Mouse (Mus musculus) myocyte (in vitro differentiated cells): ENCODE measurements around the gene Smarcb1. TPM values are rescaled to one million over a fixed set of nuclear protein-coding genes. Genes with fewer than 3 reads are reported as not detected.

Experiments
- H3K27me3 ChIP-seq: one replicate; pipeline ENCODE4 v1.6.1; 2011; ENCODE audit not compliant: control insufficient read depth, insufficient read depth, insufficient read length
- H3K36me3 ChIP-seq: one replicate; pipeline ENCODE4 v1.6.1; 2011; ENCODE audit not compliant: control insufficient read depth, insufficient read depth
- H3K4me2 ChIP-seq: one replicate; pipeline ENCODE4 v1.6.1; 2011; ENCODE audit warnings: low read depth, control low read depth
- H3K4me3 ChIP-seq: one replicate; pipeline ENCODE4 v1.5.1; 2011; ENCODE audit warnings: mild to moderate bottlenecking, control low read depth, moderate library complexity
- H3K79me2 ChIP-seq: one replicate; pipeline ENCODE4 v1.6.1; 2011; ENCODE audit not compliant: control insufficient read depth, insufficient read depth
- H3ac ChIP-seq: one replicate; pipeline ENCODE4 v1.6.1; 2011; ENCODE audit not compliant: control insufficient read depth, insufficient read length
- CEBPB ChIP-seq: IDR thresholded peaks from 2 replicates; pipeline ENCODE4 v1.6.1; 2011; ENCODE audit warnings: mild to moderate bottlenecking, moderate library complexity; ENCODE audit not compliant: poor library complexity, insufficient read depth, severe bottlenecking
- E2F4 ChIP-seq: IDR thresholded peaks from one replicate; pipeline ENCODE4 v1.6.1; 2011; ENCODE audit warnings: mild to moderate bottlenecking, control low read depth, moderate library complexity; ENCODE audit not compliant: insufficient read depth
- MAX ChIP-seq: IDR thresholded peaks from one replicate; pipeline ENCODE4 v1.6.1; 2011; ENCODE audit warnings: low read depth, mild to moderate bottlenecking, control low read depth
- MYOD1 ChIP-seq, 3 experiments: IDR thresholded peaks; one replicate each; pipeline ENCODE4 v1.6.1; 2011; ENCODE audit warnings: control low read depth in 2 of 3, low read depth in 2 of 3, mild to moderate bottlenecking in 2 of 3, moderate library complexity in 1 of 3; ENCODE audit not compliant: insufficient read length in 2 of 3, control insufficient read depth in 1 of 3
- MYOG ChIP-seq, 3 experiments: IDR thresholded peaks; one replicate each; pipeline ENCODE4 v1.6.1; 2011; ENCODE audit warnings: control low read depth in 2 of 3, low read depth in 2 of 3, mild to moderate bottlenecking in 2 of 3; ENCODE audit not compliant: insufficient read length in 2 of 3, control insufficient read depth in 1 of 3, insufficient read depth in 1 of 3
- POLR2A ChIP-seq: IDR thresholded peaks from one replicate; pipeline ENCODE4 v1.6.1; 2011; ENCODE audit warnings: low read depth, mild to moderate bottlenecking, control low read depth, moderate library complexity; ENCODE audit not compliant: insufficient read length
- POLR2AphosphoS2 ChIP-seq: IDR thresholded peaks from one replicate; pipeline ENCODE4 v1.6.1; 2011; ENCODE audit warnings: low read depth, control low read depth; ENCODE audit not compliant: insufficient read length
- REST ChIP-seq: IDR thresholded peaks from one replicate; pipeline ENCODE4 v1.6.1; 2011; ENCODE audit warnings: mild to moderate bottlenecking, control low read depth, moderate library complexity; ENCODE audit not compliant: insufficient read depth, insufficient read length
- SRF ChIP-seq: IDR thresholded peaks from one replicate; pipeline ENCODE4 v1.6.1; 2011; ENCODE audit warnings: low read depth; ENCODE audit not compliant: control insufficient read depth, insufficient read length
- TCF12 ChIP-seq: IDR thresholded peaks from one replicate; pipeline ENCODE4 v1.6.1; 2011; ENCODE audit warnings: mild to moderate bottlenecking, control low read depth; ENCODE audit not compliant: poor library complexity, insufficient read depth, severe bottlenecking
- TCF3 ChIP-seq: IDR thresholded peaks from one replicate; pipeline ENCODE4 v1.6.1; 2011; ENCODE audit warnings: low read depth, control low read depth; ENCODE audit not compliant: insufficient read length
- USF1 ChIP-seq: IDR thresholded peaks from one replicate; pipeline ENCODE4 v1.6.1; 2011; ENCODE audit warnings: low read depth, mild to moderate bottlenecking, control low read depth, moderate library complexity
- polyA plus RNA-seq: library from polyadenylated mRNA; unstranded; fragments of >200 nt; fragmentation: generic; extraction: Trizol; gene quantifications from one replicate; pipeline ENCODE4 v1.2.1, GENCODE M21; 2012; ENCODE audit warnings: missing spikeins

Gene Smarcb1
- polyA plus RNA-seq, 1 experiment = 142 TPM

DNA sequence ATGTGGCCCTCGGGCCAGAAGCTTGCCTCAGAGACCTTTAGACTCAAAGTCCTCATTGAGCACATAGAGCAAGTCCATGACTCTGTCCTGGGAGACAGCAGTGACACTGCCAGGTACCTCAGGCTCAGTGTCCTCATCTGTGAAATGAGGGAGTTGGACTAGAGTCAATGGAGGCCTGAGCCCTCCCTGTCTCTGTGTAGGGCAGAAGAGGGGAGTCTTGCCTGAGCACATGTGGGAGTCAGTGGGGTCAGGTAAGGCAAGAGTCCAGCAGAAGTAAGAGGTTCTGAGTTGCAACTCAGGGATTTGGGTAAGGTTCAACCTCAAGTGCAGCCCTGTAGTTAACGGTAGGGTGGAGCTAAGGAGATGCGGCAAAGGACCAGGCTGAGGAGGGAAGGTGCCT is 64.4 kb downstream of the Smarcb1 start:
- Histone ChIP-seq H3K4me3 (no peak overlapping the region), H3ac (no peak overlapping the region), H3K79me2 (peaks cover 14% of the 10 kb centered on the region), H3K27me3 (no peaks in the 10 kb centered on the region), H3K4me2 (no peak overlapping the region), H3K36me3 (peaks cover 10% of the 10 kb centered on the region)
- TF ChIP-seq MYOD1 (IDR thresholded peaks at IDR 0.05; ENCODE audit: control insufficient read depth in 1 of 3, insufficient read length in 2 of 3, low read depth in 2 of 3) (no peak), TCF3 (no peak), CEBPB (no peak), MAX (no peak), POLR2AphosphoS2 (no peak), MYOG (IDR thresholded peaks at IDR 0.05; ENCODE audit: control insufficient read depth in 1 of 3, insufficient read depth in 1 of 3, insufficient read length in 2 of 3, low read depth in 2 of 3) (no peak), E2F4 (no peak), REST (no peak), TCF12 (no peak), POLR2A (no peak)

DNA sequence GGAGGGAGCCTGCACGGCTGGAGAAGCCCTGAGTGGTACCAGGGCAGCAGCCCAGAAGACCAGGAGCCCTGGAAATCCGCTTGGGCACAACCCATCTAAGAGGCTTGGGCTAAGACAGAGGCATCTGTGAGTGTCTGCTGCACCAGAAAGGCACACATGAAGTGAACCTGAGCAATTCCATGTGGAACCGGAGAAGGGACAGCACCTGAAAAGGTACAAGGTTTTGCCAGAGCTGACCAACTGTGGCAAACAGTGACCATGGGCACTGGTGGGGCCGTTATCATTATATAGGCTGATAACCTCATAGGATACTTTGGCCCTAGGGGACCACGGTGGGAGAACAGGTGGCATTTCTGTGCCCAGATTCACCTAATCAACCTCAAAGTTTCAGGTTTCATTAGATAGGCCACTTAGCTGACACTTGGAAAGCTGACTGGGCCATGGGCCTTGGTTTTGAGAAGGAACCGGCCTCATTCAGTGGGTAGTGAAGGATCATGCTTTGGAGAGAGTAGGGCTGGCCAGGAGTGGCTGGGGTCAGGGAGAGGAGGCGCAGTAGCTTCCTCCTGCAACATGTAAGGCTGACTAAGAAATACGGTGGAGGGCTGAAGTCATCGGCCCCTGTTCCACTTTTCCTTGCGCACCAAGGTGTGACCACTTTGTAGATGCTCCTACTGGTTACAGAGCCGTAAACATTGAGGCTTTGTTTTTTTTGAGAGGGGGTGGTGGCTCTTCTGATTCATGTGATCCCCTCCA is 65.1 kb downstream of the Smarcb1 start:
- H3ac ChIP-seq = no peak overlapping the region
- no peaks in the 10 kb centered on the region for H3K27me3 ChIP-seq
- TF ChIP-seq POLR2AphosphoS2 (peak; percentile 26), MYOD1 (IDR thresholded peaks at IDR 0.05; ENCODE audit: control insufficient read depth in 1 of 3, insufficient read length in 2 of 3, low read depth in 2 of 3) (no peak)
- peaks cover 10% of the 10 kb centered on the region for H3K36me3 ChIP-seq
- no peak overlapping the region for H3K4me2 ChIP-seq
- H3K79me2 ChIP-seq = peaks cover 14% of the 10 kb centered on the region
- H3K4me3 ChIP-seq = no peak overlapping the region

DNA sequence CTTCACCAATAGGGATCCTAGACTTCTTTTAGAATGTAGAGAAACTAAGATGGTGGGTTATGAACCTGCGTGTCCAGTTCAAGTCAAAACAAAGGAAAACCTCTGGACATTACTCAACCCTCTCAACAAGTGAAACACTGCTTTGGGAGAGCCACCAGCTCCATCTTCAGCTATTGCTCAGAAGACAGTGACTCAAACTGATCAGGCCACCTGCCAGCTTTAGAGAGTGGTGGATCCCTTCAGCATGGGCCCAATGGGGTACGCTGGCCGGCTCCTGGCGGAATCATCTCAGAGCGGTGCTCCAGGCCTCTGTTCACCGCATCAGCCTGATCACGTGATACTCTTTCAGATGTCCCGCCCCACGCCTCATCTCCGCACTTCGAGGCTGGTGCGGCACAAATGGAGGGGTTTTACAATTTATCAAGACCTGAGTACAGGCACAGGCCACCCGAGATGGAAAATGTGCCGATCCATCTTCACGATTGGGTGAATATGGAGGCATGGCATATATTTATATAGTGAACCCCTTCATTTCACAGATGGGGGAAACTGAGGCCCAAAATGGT is 65.9 kb downstream of the Smarcb1 start:
- Histone ChIP-seq H3K79me2 (peaks cover 14% of the 10 kb centered on the region), H3K36me3 (peaks cover 10% of the 10 kb centered on the region), H3K27me3 (no peaks in the 10 kb centered on the region), H3K4me2 (no peak overlapping the region), H3K4me3 (no peak overlapping the region), H3ac (no peak overlapping the region)
- TF ChIP-seq MAX (no peak), POLR2AphosphoS2 (peak; percentile 16), TCF3 (no peak)

DNA sequence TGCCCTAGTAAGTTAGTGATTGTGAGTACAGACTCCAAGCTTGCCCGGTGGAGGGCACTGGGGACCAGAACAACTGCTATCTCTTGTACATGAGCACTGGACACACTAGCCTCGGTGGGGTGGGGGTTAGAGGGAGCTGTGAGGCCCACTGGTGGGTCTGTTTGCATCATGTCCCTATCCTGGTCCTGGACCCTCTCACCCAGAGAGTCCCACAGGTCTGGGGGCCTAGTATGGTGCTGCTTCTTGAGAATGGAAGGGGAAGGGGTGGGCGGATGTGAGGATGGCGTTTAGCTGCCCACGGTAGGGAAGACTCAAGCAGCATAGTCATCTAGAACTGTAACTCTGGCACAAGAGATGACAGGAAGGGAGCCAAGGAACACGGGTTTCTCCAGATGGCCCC is 66.6 kb downstream of the Smarcb1 start:
- Histone ChIP-seq H3K79me2 (peaks cover 14% of the 10 kb centered on the region), H3K36me3 (peaks cover 10% of the 10 kb centered on the region), H3K4me3 (no peak overlapping the region), H3ac (no peak overlapping the region), H3K27me3 (no peaks in the 10 kb centered on the region), H3K4me2 (no peak overlapping the region)
- TF ChIP-seq POLR2AphosphoS2 (peak; percentile 27), MYOG (IDR thresholded peaks at IDR 0.05; ENCODE audit: control insufficient read depth in 1 of 3, insufficient read depth in 1 of 3, insufficient read length in 2 of 3, low read depth in 2 of 3) (no peak), MYOD1 (IDR thresholded peaks at IDR 0.05; ENCODE audit: control insufficient read depth in 1 of 3, insufficient read length in 2 of 3, low read depth in 2 of 3) (no peak), CEBPB (no peak), MAX (no peak), TCF3 (no peak), USF1 (no peak)

DNA sequence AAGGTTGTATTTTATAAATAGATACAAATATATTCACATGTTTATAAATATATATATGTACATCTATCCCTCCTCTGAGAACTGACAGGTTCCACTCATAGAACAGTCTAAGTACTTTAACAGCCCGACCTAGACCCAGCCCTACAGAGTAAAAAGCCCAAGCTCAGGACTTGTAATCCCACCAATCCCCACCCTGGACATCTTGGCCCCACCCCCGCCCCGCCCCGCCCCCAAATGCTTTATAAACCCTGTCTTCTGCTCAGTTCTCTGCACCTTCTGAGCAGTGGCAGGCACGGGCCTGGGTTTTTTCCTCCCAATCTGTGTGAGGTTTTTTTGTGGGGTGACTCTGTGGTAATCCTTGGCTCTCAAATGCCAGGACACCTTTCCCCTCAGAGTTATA is 67.3 kb downstream of the Smarcb1 start:
- Histone ChIP-seq H3K79me2 (peaks cover 11% of the 10 kb centered on the region), H3K36me3 (peaks cover 10% of the 10 kb centered on the region), H3ac (no peak overlapping the region), H3K4me2 (no peak overlapping the region), H3K4me3 (no peak overlapping the region), H3K27me3 (no peaks in the 10 kb centered on the region)
- no peak for TF ChIP-seq TCF12
- TF ChIP-seq MYOG (IDR thresholded peaks at IDR 0.05; ENCODE audit: control insufficient read depth in 1 of 3, insufficient read depth in 1 of 3, insufficient read length in 2 of 3, low read depth in 2 of 3) = no peak
- TF ChIP-seq CEBPB = no peak
- no peak for TF ChIP-seq TCF3
- TF ChIP-seq E2F4 = no peak
- no peak for TF ChIP-seq REST
- no peak for TF ChIP-seq MAX
- TF ChIP-seq USF1 = no peak
- no peak for TF ChIP-seq POLR2AphosphoS2
- no peak for TF ChIP-seq POLR2A
- no peak for TF ChIP-seq MYOD1 (IDR thresholded peaks at IDR 0.05; ENCODE audit: control insufficient read depth in 1 of 3, insufficient read length in 2 of 3, low read depth in 2 of 3)
- TF ChIP-seq SRF = no peak
